Mouse (Mus musculus): ENCODE measurements at regions not wholly inside any gene's neighbourhood (a gene's known extent, or its start where the extent isn't known, plus 50 kb on each side); places are given as distances from the start of the nearest gene placed in this dataset.

DNA sequence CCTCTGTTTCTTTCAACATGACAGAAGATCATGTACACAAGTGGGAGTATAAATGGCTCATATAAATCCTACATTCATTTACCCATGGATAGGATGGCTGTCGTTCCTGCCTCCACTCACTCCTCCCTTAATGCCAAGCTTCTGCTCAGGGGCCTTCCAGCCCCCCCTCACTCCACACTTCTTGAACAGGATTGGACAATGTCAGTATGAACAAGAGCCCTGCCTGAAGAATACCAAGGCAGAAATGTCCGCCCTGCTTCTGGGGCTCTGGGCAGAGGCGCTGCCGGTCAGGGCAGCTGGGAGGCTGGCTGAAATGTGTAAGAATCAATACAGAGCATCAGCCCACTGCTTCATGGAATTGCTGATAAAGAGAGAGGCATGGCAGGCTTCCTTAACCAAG lies 269.0 kb upstream of the Onecut1 start:
- ATAC-seq (ENCODE audit: low FRiP score) (0 out of 2 replicates have a peak, but pooled peaks have one; percentile 27), DNase-seq (ENCODE audit: low spot score, missing footprints) (no peak)
- Histone ChIP-seq H3K9ac (ENCODE audit: low read length) (no peak overlapping the region), H3K9me3 (ENCODE audit: control insufficient read depth, low read length) (peaks cover 3% of the 10 kb centered on the region; the same call in 1 of the 2 replicates), H3K27me3 (ENCODE audit: control insufficient read depth, insufficient read depth, low read length) (no peaks in the 10 kb centered on the region), H3K36me3 (ENCODE audit: control insufficient read depth, insufficient read depth, low read length) (no peaks in the 10 kb centered on the region), H3K4me2 (no peak overlapping the region), H3K4me3 (ENCODE audit: low read depth, low read length) (no peak overlapping the region), H3K4me1 (ENCODE audit: control insufficient read depth, insufficient read depth, low read length) (no peaks in the 10 kb centered on the region), H3K27ac (ENCODE audit: low read depth, low read length) (no peak overlapping the region)
- 76% methylated on average over 4 of the region's 4 CpGs for WGBS

DNA sequence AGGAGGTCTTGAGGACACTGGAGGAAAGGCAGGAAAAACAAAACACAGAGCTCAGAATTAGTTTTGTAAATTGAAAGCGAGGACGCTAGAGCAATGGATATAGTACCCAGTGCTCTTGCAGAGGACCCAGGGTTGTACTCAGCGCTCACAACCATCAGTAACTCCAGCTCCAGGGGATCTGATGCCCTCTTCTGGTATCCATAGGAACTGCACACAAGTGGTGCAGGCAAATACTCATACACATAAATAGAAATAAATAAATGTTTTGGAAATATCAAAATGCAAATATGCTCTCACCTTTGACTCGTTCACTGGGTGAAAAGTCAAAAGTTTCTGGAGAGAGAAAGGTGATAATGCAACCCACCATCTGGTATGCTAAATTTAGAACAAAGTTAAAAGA lies 267.8 kb upstream of the Onecut1 start:
- no peak overlapping the region for H3K27ac ChIP-seq (ENCODE audit: low read depth, low read length)
- no peaks in the 10 kb centered on the region for H3K27me3 ChIP-seq (ENCODE audit: control insufficient read depth, insufficient read depth, low read length)
- ATAC-seq (ENCODE audit: low FRiP score), result no peak
- WGBS, result 89% methylated on average over 4 of the region's 4 CpGs
- no peaks in the 10 kb centered on the region for H3K36me3 ChIP-seq (ENCODE audit: control insufficient read depth, insufficient read depth, low read length)
- H3K4me1 ChIP-seq (ENCODE audit: control insufficient read depth, insufficient read depth, low read length), result no peaks in the 10 kb centered on the region
- DNase-seq (ENCODE audit: low spot score, missing footprints), result no peak
- H3K9ac ChIP-seq (ENCODE audit: low read length), result no peak overlapping the region
- H3K4me3 ChIP-seq (ENCODE audit: low read depth, low read length), result no peak overlapping the region
- peaks cover 3% of the 10 kb centered on the region; the same call in 1 of the 2 replicates for H3K9me3 ChIP-seq (ENCODE audit: control insufficient read depth, low read length)
- no peak overlapping the region for H3K4me2 ChIP-seq

GRCm38 (mm10) chr9:74604415-74604814 lies 257.3 kb upstream of the Onecut1 start:
- H3K9me3 ChIP-seq (ENCODE audit: control insufficient read depth, low read length), result no peaks in the 10 kb centered on the region
- no peaks in the 10 kb centered on the region for H3K4me1 ChIP-seq (ENCODE audit: control insufficient read depth, insufficient read depth, low read length)
- 97% methylated on average over 1 of the region's 1 CpGs for whole genome bisulfite sequencing
- DNase-seq (ENCODE audit: low spot score, missing footprints), result no peak
- no peak overlapping the region for H3K27ac ChIP-seq (ENCODE audit: low read depth, low read length)
- H3K4me2 ChIP-seq, result no peak overlapping the region
- no peak overlapping the region for H3K9ac ChIP-seq (ENCODE audit: low read length)
- no peak for ATAC-seq (ENCODE audit: low FRiP score)
- no peaks in the 10 kb centered on the region for H3K36me3 ChIP-seq (ENCODE audit: control insufficient read depth, insufficient read depth, low read length)
- H3K4me3 ChIP-seq (ENCODE audit: low read depth, low read length), result no peak overlapping the region
- H3K27me3 ChIP-seq (ENCODE audit: control insufficient read depth, insufficient read depth, low read length), result no peaks in the 10 kb centered on the region

- ATAC-seq (ENCODE audit: low FRiP score), result no peak
- DNase-seq (ENCODE audit: low spot score, missing footprints), result no peak
- Histone ChIP-seq H3K4me2 (no peak overlapping the region), H3K36me3 (ENCODE audit: control insufficient read depth, insufficient read depth, low read length) (no peaks in the 10 kb centered on the region), H3K27ac (ENCODE audit: low read depth, low read length) (no peak overlapping the region), H3K9me3 (ENCODE audit: control insufficient read depth, low read length) (no peaks in the 10 kb centered on the region), H3K9ac (ENCODE audit: low read length) (no peak overlapping the region), H3K4me1 (ENCODE audit: control insufficient read depth, insufficient read depth, low read length) (no peaks in the 10 kb centered on the region), H3K4me3 (ENCODE audit: low read depth, low read length) (no peak overlapping the region), H3K27me3 (ENCODE audit: control insufficient read depth, insufficient read depth, low read length) (no peaks in the 10 kb centered on the region)
Observed at GRCm38 (mm10) chr9:74621957-74622356, 239.8 kb upstream of the Onecut1 start.

- no peak overlapping the region for H3K9ac ChIP-seq (ENCODE audit: low read length)
- WGBS, result 86% methylated on average over 2 of the region's 2 CpGs
- no peak overlapping the region for H3K4me2 ChIP-seq
- DNase-seq (ENCODE audit: low spot score, missing footprints) (no peak), ATAC-seq (ENCODE audit: low FRiP score) (no peak)
- H3K36me3 ChIP-seq (ENCODE audit: control insufficient read depth, insufficient read depth, low read length), result no peaks in the 10 kb centered on the region
- no peaks in the 10 kb centered on the region for H3K9me3 ChIP-seq (ENCODE audit: control insufficient read depth, low read length)
- peaks cover 5% of the 10 kb centered on the region; the same call in 1 of the 2 replicates for H3K4me1 ChIP-seq (ENCODE audit: control insufficient read depth, insufficient read depth, low read length)
- no peaks in the 10 kb centered on the region for H3K27me3 ChIP-seq (ENCODE audit: control insufficient read depth, insufficient read depth, low read length)
- H3K27ac ChIP-seq (ENCODE audit: low read depth, low read length), result no peak overlapping the region
- no peak overlapping the region for H3K4me3 ChIP-seq (ENCODE audit: low read depth, low read length)
Observed at GRCm38 (mm10) chr9:74645394-74645793, 216.3 kb upstream of the Onecut1 start.

GRCm38 (mm10) chr9:74650036-74650435 lies 211.7 kb upstream of the Onecut1 start:
- H3K9ac ChIP-seq (ENCODE audit: low read length), result no peak overlapping the region
- no peaks in the 10 kb centered on the region for H3K9me3 ChIP-seq (ENCODE audit: control insufficient read depth, low read length)
- no peak overlapping the region for H3K27ac ChIP-seq (ENCODE audit: low read depth, low read length)
- no peaks in the 10 kb centered on the region for H3K27me3 ChIP-seq (ENCODE audit: control insufficient read depth, insufficient read depth, low read length)
- DNase-seq (ENCODE audit: low spot score, missing footprints) (peak; percentile 77), ATAC-seq (ENCODE audit: low FRiP score) (peak; percentile 65; the same call in 1 of the 2 replicates)
- H3K4me1 ChIP-seq (ENCODE audit: control insufficient read depth, insufficient read depth, low read length), result peaks cover 5% of the 10 kb centered on the region; the same call in 1 of the 2 replicates
- no peak overlapping the region for H3K4me2 ChIP-seq
- H3K4me3 ChIP-seq (ENCODE audit: low read depth, low read length), result no peak overlapping the region
- 44% methylated on average over 5 of the region's 5 CpGs for WGBS
- no peaks in the 10 kb centered on the region for H3K36me3 ChIP-seq (ENCODE audit: control insufficient read depth, insufficient read depth, low read length)

- H3K36me3 ChIP-seq (ENCODE audit: control insufficient read depth, insufficient read depth, low read length), result no peaks in the 10 kb centered on the region
- H3K4me2 ChIP-seq, result no peak overlapping the region
- ATAC-seq (ENCODE audit: low FRiP score), result no peak
- no peak overlapping the region for H3K4me3 ChIP-seq (ENCODE audit: low read depth, low read length)
- no peaks in the 10 kb centered on the region for H3K27me3 ChIP-seq (ENCODE audit: control insufficient read depth, insufficient read depth, low read length)
- DNase-seq (ENCODE audit: low spot score, missing footprints), result no peak
- no peaks in the 10 kb centered on the region for H3K4me1 ChIP-seq (ENCODE audit: control insufficient read depth, insufficient read depth, low read length)
- H3K9ac ChIP-seq (ENCODE audit: low read length), result no peak overlapping the region
- WGBS, result 50% methylated on average over 1 of the region's 1 CpGs
- H3K9me3 ChIP-seq (ENCODE audit: control insufficient read depth, low read length), result no peaks in the 10 kb centered on the region
- H3K27ac ChIP-seq (ENCODE audit: low read depth, low read length), result no peak overlapping the region
Observed at GRCm38 (mm10) chr9:74655956-74656355, 205.8 kb upstream of the Onecut1 start.

DNA sequence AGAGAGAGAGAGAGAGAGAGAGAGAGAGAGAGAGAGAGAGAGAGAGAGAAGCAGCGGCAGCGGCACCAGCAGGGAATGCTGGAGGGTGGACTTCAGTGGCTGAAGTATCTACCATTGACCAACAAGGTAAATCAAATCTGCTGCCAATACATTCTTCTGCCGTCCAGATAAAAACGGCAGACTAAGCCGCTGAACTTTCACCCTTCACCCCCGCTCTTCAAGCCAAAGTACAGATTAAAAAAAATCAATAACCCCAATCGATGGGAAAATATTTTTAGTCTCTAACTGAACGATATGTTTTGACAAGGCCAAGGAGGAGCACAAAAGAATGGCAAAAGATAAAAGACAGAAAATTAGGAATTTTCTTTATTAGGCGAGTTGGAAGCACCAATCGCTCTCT lies 205.3 kb upstream of the Onecut1 start:
- Histone ChIP-seq H3K4me1 (ENCODE audit: control insufficient read depth, insufficient read depth, low read length) (no peaks in the 10 kb centered on the region), H3K27ac (ENCODE audit: low read depth, low read length) (no peak overlapping the region), H3K9ac (ENCODE audit: low read length) (no peak overlapping the region), H3K9me3 (ENCODE audit: control insufficient read depth, low read length) (no peaks in the 10 kb centered on the region), H3K27me3 (ENCODE audit: control insufficient read depth, insufficient read depth, low read length) (no peaks in the 10 kb centered on the region), H3K4me3 (ENCODE audit: low read depth, low read length) (no peak overlapping the region), H3K4me2 (no peak overlapping the region), H3K36me3 (ENCODE audit: control insufficient read depth, insufficient read depth, low read length) (no peaks in the 10 kb centered on the region)
- ATAC-seq (ENCODE audit: low FRiP score) (no peak), DNase-seq (ENCODE audit: low spot score, missing footprints) (peak; percentile 82)
- 82% methylated on average over 10 of the region's 10 CpGs for WGBS

DNA sequence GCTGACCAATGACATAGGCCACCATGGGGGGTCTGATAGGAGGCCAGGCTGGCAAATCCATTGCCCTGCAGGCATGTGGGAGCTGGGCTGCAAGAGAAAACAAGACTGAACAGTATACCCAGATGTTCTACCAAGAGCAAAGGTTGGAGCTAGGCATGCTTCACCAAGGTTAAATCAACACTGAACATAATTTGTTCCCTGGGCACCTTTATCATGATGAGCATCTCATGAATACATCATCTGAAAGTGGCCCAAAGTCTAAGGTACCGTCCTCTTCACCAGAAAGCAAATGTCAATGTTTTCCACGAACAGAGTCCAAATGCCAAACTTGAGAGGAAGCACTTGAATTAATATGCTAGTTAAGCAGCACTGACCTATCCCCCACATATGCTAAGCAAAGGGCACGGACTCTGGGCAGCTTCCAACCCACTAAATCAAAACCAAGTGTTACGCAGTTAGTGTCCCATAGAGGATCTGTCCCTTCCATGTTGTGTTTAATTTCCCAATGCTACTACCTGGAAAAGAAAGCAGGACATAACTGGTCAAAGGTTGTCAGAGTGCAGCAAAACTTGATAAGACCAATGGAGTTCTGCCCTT lies 190.3 kb upstream of the Onecut1 start:
- Histone ChIP-seq H3K9ac (ENCODE audit: low read length) (no peak overlapping the region), H3K4me1 (ENCODE audit: control insufficient read depth, insufficient read depth, low read length) (no peaks in the 10 kb centered on the region), H3K27ac (ENCODE audit: low read depth, low read length) (no peak overlapping the region), H3K4me3 (ENCODE audit: low read depth, low read length) (no peak overlapping the region), H3K36me3 (ENCODE audit: control insufficient read depth, insufficient read depth, low read length) (no peaks in the 10 kb centered on the region), H3K4me2 (no peak overlapping the region), H3K27me3 (ENCODE audit: control insufficient read depth, insufficient read depth, low read length) (no peaks in the 10 kb centered on the region), H3K9me3 (ENCODE audit: control insufficient read depth, low read length) (no peaks in the 10 kb centered on the region; the same call in 1 of the 2 replicates)
- WGBS, result 86% methylated on average over 4 of the region's 4 CpGs
- DNase-seq (ENCODE audit: low spot score, missing footprints), result no peak
- ATAC-seq (ENCODE audit: low FRiP score), result no peak
